Mouse (Mus musculus) liver, embryonic 15.5 days (tissue): ENCODE results near the gene Eps15l1. TPM values are rescaled to one million over a fixed set of nuclear protein-coding genes. Genes with fewer than 3 reads are reported as not detected.

Source experiments
- ATAC-seq: fragments of 200-750 bp; cut with Nextera tagmentation; 2 replicates; pipeline ENCODE4 v1.8.0; 2017; ENCODE audit warnings: moderate number of reproducible peaks, mild to moderate bottlenecking, moderate library complexity; ENCODE audit not compliant: insufficient read depth
- H3K27ac ChIP-seq: fragments of 300-500 bp; sonication (generic); replicated peaks from 2 replicates; pipeline ENCODE4 v1.5.1; 2015; ENCODE audit warnings: mild to moderate bottlenecking, inconsistent platforms
- H3K27me3 ChIP-seq: fragments of 300-500 bp; sonication (generic); 2 replicates; pipeline ENCODE4 v1.6.1; 2015; ENCODE audit warnings: mild to moderate bottlenecking, inconsistent platforms
- H3K36me3 ChIP-seq: fragments of 300-500 bp; sonication (generic); replicated peaks from 2 replicates; pipeline ENCODE4 v1.6.1; 2015; ENCODE audit warnings: moderate library complexity, mild to moderate bottlenecking, inconsistent platforms
- H3K4me1 ChIP-seq: fragments of 300-500 bp; sonication (generic); replicated peaks from 2 replicates; pipeline ENCODE4 v1.6.1; 2015; ENCODE audit warnings: inconsistent platforms
- H3K4me2 ChIP-seq: fragments of 300-500 bp; sonication (generic); 2 replicates; pipeline ENCODE4 v1.6.1; 2015; ENCODE audit warnings: moderate library complexity, mild to moderate bottlenecking, inconsistent platforms
- H3K4me3 ChIP-seq: fragments of 300-500 bp; sonication (generic); replicated peaks from 2 replicates; pipeline ENCODE4 v1.5.1; 2015; ENCODE audit warnings: mild to moderate bottlenecking, inconsistent platforms
- H3K9ac ChIP-seq: fragments of 300-500 bp; sonication (generic); 2 replicates; pipeline ENCODE4 v1.6.1; 2015; ENCODE audit warnings: moderate library complexity, mild to moderate bottlenecking, inconsistent platforms
- H3K9me3 ChIP-seq: fragments of 300-500 bp; sonication (generic); replicated peaks from 2 replicates; pipeline ENCODE4 v1.6.1; 2016; ENCODE audit warnings: inconsistent platforms
- WGBS: fragments of 180-500 bp; shearing (Covaris S2); methylation state at CpG from one replicate; pipeline ENCODE4 v1.1.7; 2015; ENCODE audit warnings: mixed read lengths; ENCODE audit not compliant: insufficient replicate concordance; 5-methylcytosine and 5-hydroxymethylcytosine counted together
- polyA plus RNA-seq: library from polyadenylated mRNA; unstranded; fragments of >200 nt; fragmentation: Nextera tagmentation; extraction: Ambion mirVana; gene quantifications from 2 replicates; pipeline ENCODE4 v1.2.1, GENCODE M21; 2015

The Eps15l1 gene
- polyA plus RNA-seq, 1 experiment from 2014 or later: 19.4 TPM

DNA sequence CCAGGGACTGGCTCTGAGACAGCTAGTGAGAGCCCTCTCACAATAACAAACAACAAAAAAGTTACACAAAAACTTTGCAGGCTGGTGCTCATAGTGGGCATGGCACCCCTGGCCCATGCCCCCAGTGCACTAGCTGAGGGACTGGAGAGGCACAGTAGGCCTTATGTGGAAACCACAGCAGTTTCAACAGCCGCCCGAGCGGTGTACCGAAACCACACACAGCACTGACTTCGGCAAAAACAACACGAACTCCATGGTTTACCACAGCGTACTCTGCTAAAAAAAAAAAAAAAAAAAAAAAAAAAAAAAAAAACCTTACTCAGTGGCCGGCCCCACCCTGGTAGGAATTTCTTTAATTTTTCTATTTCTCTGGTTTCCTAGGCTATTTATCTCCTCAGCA is 70.5 kb downstream of the Eps15l1 start:
- H3K9ac ChIP-seq: no peak overlapping the region
- H3K4me2 ChIP-seq: no peak overlapping the region
- H3K4me1 ChIP-seq: peaks cover 67% of the 10 kb centered on the region
- no peak overlapping the region for H3K4me3 ChIP-seq
- peak overlapping the region; percentile 31; the same call in 1 of the 2 replicates for H3K27ac ChIP-seq
- no peaks in the 10 kb centered on the region for H3K9me3 ChIP-seq
- H3K27me3 ChIP-seq: no peaks in the 10 kb centered on the region
- ATAC-seq: no peak
- H3K36me3 ChIP-seq: peaks cover 7% of the 10 kb centered on the region; the same call in 1 of the 2 replicates
- WGBS: 28% methylated on average over 8 of the region's 8 CpGs

DNA sequence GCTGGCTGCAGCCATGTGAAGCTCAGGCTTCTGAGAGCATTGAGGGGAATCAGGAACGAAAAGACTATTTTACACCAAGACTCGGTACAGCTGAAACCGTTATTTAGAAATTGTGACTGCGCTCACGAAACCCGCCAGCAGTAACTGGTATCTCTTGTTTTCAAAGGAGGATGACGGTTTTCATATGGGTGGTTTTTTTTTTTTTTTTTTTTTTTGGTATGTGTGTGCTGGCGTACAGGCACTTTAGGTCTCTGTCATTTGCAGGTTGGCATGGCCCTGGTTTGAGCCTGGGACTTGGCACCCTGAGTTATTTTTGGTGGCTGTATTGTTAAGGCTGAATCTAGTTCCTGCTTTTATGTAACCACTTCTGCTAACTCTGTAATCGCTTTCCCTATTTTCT is 71.4 kb downstream of the Eps15l1 start:
- Histone ChIP-seq H3K9ac (no peak overlapping the region), H3K27me3 (no peaks in the 10 kb centered on the region), H3K4me1 (peaks cover 58% of the 10 kb centered on the region), H3K36me3 (peaks cover 7% of the 10 kb centered on the region; the same call in 1 of the 2 replicates), H3K4me2 (no peak overlapping the region), H3K27ac (0 out of 2 replicates have a peak overlapping the region, but pooled peaks have one; percentile 31), H3K4me3 (no peak overlapping the region), H3K9me3 (no peaks in the 10 kb centered on the region)
- 58% methylated on average over 9 of the region's 9 CpGs for WGBS
- ATAC-seq: no peak

DNA sequence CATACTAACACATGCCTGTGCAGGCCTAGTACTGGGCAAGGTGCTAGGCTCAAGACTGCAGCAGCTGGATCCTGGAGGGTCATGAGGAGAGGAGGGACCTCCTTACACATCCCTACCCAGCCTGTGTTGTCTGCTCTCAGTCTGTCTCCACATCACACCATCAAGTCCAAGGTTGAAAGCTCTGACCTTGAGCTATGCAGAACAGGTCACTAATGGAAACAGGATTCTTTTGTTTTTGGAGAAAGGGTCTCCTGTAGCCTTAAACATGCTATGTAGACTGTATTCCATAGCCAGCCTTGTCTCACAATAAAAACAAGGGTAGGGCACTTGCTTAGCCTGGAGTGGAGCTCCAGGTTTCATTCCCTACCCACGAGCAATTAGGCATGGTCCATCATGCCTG is 72.3 kb downstream of the Eps15l1 start:
- Histone ChIP-seq H3K4me2 (no peak overlapping the region), H3K36me3 (peaks cover 13% of the 10 kb centered on the region), H3K4me3 (no peak overlapping the region), H3K9me3 (no peaks in the 10 kb centered on the region), H3K27ac (no peak overlapping the region), H3K9ac (no peak overlapping the region), H3K27me3 (no peaks in the 10 kb centered on the region), H3K4me1 (peaks cover 50% of the 10 kb centered on the region)
- no peak for ATAC-seq
- WGBS: 80% methylated on average over 1 of the region's 1 CpGs

DNA sequence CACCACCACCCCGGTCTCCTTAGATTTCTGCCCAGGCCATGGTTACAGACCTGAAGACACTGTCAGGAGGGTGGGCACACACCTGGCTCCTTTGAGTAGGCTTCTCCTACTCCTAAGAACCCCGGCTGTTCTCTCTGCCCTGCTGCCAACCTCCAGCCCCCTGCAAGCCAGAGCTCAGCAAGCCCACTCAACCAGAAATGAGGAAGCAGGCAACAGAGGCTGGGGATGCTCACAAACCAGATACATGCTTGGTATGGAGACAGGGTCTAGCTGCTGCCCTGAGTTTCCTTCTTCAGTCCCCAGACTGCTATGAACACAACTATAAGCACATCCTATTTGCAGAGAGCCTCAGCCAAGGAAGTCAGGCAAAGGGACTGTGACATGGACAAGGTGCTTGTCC is 73.1 kb downstream of the Eps15l1 start:
- Histone ChIP-seq H3K27me3 (no peaks in the 10 kb centered on the region), H3K27ac (no peak overlapping the region), H3K4me1 (peaks cover 41% of the 10 kb centered on the region), H3K36me3 (peaks cover 17% of the 10 kb centered on the region), H3K9ac (no peak overlapping the region), H3K4me3 (no peak overlapping the region), H3K9me3 (no peaks in the 10 kb centered on the region), H3K4me2 (no peak overlapping the region)
- no peak for ATAC-seq
- 82% methylated on average over 2 of the region's 2 CpGs for WGBS

DNA sequence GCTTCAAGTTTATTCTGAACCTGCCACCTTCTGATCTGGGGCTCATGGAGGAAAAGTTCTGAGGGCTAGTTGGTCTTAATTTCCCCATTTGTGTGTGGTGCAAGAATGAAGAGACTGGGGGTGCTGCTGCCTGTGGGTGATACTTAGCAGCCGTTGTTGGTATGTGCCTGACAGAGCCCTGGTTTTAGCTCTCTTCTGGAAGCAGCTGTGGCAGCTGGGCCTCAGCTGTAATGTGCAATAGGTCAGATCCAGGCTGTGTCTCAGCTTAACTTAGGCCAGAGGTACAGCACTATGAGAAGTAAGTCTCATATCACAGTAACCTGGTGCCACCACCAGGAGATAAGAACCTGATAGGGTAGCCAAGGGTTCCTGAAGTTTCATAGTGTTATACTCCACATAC is 73.7 kb downstream of the Eps15l1 start:
- no peak for ATAC-seq
- H3K9me3 ChIP-seq: no peaks in the 10 kb centered on the region
- no peak overlapping the region for H3K4me3 ChIP-seq
- no peak overlapping the region for H3K27ac ChIP-seq
- no peak overlapping the region for H3K4me2 ChIP-seq
- H3K9ac ChIP-seq: no peak overlapping the region
- peaks cover 35% of the 10 kb centered on the region for H3K4me1 ChIP-seq
- H3K27me3 ChIP-seq: no peaks in the 10 kb centered on the region
- WGBS: 52% methylated on average over 1 of the region's 1 CpGs
- peaks cover 19% of the 10 kb centered on the region for H3K36me3 ChIP-seq

DNA sequence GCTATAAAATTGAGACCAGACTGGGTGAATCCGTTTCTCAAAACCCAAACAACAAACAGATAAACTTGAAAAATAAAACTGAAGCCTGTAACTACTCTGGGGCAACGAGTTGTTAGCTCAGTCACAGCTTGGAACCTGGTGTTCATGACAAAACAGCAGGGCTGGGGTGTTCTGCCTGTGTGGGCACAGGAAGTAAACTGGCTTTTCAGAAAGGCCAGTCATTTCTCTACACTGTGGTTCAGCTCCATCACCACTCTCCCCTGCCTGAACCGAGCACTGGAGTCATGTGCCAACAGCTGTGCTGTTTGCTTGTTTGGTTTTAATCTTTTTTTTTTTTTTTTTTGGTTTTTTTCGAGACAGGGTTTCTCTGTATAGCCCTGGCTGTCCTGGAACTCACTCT is 77.5 kb downstream of the Eps15l1 start:
- Histone ChIP-seq H3K27me3 (no peaks in the 10 kb centered on the region), H3K4me1 (peaks cover 12% of the 10 kb centered on the region; the same call in 1 of the 2 replicates), H3K27ac (no peak overlapping the region), H3K9ac (no peak overlapping the region), H3K4me3 (no peak overlapping the region), H3K9me3 (no peaks in the 10 kb centered on the region), H3K36me3 (peaks cover 52% of the 10 kb centered on the region), H3K4me2 (no peak overlapping the region)
- ATAC-seq: no peak
- WGBS: 65% methylated on average over 4 of the region's 4 CpGs

DNA sequence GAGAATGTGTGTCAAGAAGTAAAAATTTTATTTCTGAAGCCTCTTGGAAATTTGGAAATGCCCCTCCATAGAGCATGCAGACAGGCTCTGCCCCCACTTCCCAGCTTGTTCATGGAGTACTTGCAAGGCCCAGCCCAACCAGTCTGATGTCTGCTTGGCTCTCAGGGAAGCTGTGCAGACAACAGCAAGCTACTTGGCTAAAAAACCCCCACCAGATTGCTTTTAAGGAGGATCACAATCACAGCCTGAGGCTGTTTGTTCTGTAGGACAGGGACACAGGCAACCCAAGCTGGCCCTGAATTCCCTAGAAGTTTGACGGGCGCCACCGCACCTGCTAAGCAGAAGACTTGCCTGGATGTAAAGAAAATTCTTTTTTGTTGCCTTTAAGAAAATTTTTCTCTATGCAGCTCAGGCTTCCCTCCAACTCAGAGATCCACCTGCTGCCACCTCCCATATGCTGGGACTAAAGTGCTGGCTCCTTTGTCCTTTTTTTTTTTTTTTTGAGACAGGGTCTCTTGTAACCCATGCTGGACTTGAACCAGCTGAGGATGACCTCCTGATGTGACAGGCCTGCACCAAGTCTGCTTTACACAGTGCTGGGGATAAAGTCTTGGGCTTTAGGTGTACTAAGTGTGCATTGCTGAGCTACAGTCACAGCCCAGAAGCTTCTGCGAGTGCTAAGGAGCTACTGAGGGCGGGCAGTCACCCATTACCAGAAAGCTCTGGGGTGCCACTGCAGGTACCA is 78.5 kb downstream of the Eps15l1 start:
- Histone ChIP-seq H3K9me3 (no peaks in the 10 kb centered on the region), H3K4me1 (0 out of 2 replicates have a peak, but pooled peaks cover 2% of the 10 kb centered on the region), H3K36me3 (peaks cover 59% of the 10 kb centered on the region), H3K27ac (no peak overlapping the region), H3K9ac (no peak overlapping the region), H3K4me3 (no peak overlapping the region), H3K4me2 (no peak overlapping the region), H3K27me3 (no peaks in the 10 kb centered on the region)
- 84% methylated on average over 5 of the region's 5 CpGs for WGBS
- ATAC-seq: no peak

DNA sequence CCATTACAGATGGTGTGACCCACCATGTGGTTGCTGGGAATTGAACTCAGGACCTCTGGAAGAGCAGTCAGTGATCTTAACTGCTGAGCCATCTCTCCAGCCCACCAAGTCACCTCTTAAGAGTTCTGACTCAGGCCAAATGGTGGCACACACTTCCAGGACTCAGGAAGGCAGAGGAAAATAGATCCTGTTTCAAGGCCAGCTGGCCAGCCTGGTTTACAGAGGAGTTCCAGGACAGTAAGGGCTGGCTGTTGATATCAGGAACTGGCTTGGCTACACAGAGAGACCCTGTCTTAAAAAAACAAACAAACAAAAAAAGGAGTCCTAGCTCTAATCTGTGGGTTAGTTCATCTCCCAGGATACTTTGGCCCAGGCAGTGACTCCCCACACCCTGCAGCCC is 84.2 kb downstream of the Eps15l1 start:
- no peaks in the 10 kb centered on the region for H3K4me1 ChIP-seq
- no peaks in the 10 kb centered on the region for H3K27me3 ChIP-seq
- H3K27ac ChIP-seq: no peak overlapping the region
- no peaks in the 10 kb centered on the region for H3K9me3 ChIP-seq
- H3K9ac ChIP-seq: no peak overlapping the region
- ATAC-seq: no peak
- H3K4me2 ChIP-seq: no peak overlapping the region
- peaks cover 42% of the 10 kb centered on the region for H3K36me3 ChIP-seq
- no peak overlapping the region for H3K4me3 ChIP-seq

DNA sequence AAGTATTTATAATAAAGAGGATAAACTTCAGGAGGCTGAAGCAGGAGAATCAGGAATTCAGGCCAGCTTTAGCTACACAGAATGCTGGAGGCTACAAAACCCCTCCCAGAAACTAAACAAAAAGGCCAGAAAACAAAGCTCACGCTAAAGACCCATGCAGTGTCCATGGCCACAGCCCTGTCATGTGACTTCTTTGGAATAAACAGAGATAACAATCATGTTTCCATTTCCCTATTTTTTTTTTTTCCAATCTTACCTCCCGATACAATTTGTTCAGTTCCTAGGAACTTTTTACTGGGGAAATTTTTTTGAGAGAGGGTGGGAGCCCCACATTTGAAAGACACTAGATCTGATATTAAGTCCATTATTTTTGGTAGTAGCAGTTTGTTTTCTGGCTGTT is 85.0 kb downstream of the Eps15l1 start:
- no peak overlapping the region for H3K27ac ChIP-seq
- no peak overlapping the region for H3K4me2 ChIP-seq
- H3K27me3 ChIP-seq: no peaks in the 10 kb centered on the region
- WGBS: 64% methylated on average over 2 of the region's 2 CpGs
- H3K4me3 ChIP-seq: no peak overlapping the region
- H3K9ac ChIP-seq: no peak overlapping the region
- H3K36me3 ChIP-seq: peaks cover 35% of the 10 kb centered on the region
- no peaks in the 10 kb centered on the region for H3K4me1 ChIP-seq
- ATAC-seq: no peak
- no peaks in the 10 kb centered on the region for H3K9me3 ChIP-seq

DNA sequence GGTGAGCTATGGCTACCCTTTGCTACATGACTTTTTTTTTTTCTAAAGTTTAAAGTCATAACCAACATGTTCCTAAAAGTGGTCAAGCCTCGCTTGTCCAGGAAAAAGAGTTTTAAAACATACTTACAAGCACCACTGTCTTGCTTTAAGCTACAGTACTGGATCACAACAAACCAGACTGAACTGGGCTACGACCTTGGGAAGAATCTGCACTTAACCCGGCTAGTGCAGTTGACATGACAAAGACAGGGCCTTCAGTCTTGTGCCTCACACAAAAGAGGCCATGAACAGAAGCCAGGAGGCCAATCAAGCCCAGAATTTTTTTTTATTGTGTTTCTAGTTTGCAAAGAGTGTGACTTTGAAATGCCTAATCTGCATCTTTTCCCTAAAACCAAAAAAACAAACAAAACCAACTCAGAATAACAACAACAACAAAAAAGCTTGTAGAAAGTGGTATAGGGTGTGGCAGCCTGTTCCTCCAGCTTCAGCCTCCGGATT is 87.1 kb downstream of the Eps15l1 start:
- no peak for ATAC-seq
- WGBS: 70% methylated on average over 4 of the region's 4 CpGs
- H3K27me3 ChIP-seq: no peaks in the 10 kb centered on the region

DNA sequence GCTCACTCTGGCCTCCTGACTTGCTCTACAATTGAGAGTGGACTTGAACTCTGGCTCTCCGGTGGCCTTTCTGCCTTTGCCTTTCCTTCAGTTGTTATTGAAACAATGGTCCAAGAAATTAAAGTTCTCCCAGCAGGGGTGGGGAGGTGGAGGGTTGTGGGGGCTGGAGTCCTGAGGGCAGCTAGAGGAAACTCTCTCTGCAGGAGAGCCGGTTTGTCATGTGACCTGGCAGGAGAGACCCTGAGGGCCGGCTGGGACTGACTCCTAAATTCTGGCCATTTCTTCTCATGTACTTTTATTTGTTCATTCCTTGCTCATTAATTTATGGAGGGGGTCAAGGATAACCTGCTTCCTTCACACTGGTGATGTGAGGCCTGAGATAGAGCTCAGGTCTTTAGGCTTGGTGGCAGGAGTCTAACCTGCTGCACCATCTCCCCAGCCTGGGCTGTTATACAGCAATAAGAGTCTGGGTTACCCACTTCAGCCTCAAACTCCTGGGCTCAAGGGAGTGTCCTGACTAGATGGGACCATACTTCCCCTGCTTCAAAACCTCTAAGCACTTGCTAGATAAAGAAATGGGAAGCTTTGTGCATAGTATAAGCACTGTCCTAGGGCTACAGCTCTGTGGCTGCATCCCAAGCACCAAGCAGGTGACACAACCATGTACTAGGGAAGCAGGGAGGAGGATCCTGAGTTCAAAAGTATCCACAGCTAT is 87.7 kb downstream of the Eps15l1 start:
- H3K27ac ChIP-seq: no peak overlapping the region
- no peaks in the 10 kb centered on the region for H3K27me3 ChIP-seq
- no peak for ATAC-seq
- H3K4me1 ChIP-seq: no peaks in the 10 kb centered on the region
- H3K4me3 ChIP-seq: no peak overlapping the region
- no peaks in the 10 kb centered on the region for H3K9me3 ChIP-seq
- H3K4me2 ChIP-seq: no peak overlapping the region
- H3K9ac ChIP-seq: no peak overlapping the region
- peaks cover 9% of the 10 kb centered on the region for H3K36me3 ChIP-seq
- 44% methylated on average over 3 of the region's 3 CpGs for WGBS

More for the DNA sequence above, 87.1 kb downstream of the Eps15l1 start:
- no peak overlapping the region for H3K4me2 ChIP-seq
- H3K4me1 ChIP-seq: no peaks in the 10 kb centered on the region
- no peak overlapping the region for H3K4me3 ChIP-seq
- H3K36me3 ChIP-seq: peaks cover 15% of the 10 kb centered on the region
- no peak overlapping the region for H3K9ac ChIP-seq
- no peak overlapping the region for H3K27ac ChIP-seq
- no peaks in the 10 kb centered on the region for H3K9me3 ChIP-seq
